Mouse (Mus musculus): ENCODE data around the gene Mrpl48. TPM values are rescaled to one million over a fixed set of nuclear protein-coding genes. Genes with fewer than 3 reads are reported as not detected.

Mrpl48 gene
- polyA plus RNA-seq, 1 experiment from 2014 or later: 102 TPM

- peak; percentile 9 for DNase-seq (ENCODE audit: low spot score)
Observed at GRCm38 (mm10) chr7:100589816-100590215, 18.3 kb downstream of the Mrpl48 start.

- DNase-seq (ENCODE audit: low spot score): peak; percentile 86
Observed at GRCm38 (mm10) chr7:100582727-100583236, 25.3 kb downstream of the Mrpl48 start.

GRCm38 (mm10) chr7:100582235-100582634 lies 25.9 kb downstream of the Mrpl48 start:
- DNase-seq (ENCODE audit: low spot score): no peak

GRCm38 (mm10) chr7:100578794-100579193 lies 29.3 kb downstream of the Mrpl48 start:
- no peak for DNase-seq (ENCODE audit: low spot score)

GRCm38 (mm10) chr7:100572704-100573103 lies 35.4 kb downstream of the Mrpl48 start:
- DNase-seq (ENCODE audit: low spot score): no peak

GRCm38 (mm10) chr7:100572061-100572460 lies 36.0 kb downstream of the Mrpl48 start:
- no peak for DNase-seq (ENCODE audit: low spot score)

GRCm38 (mm10) chr7:100570930-100571715 lies 37.0 kb downstream of the Mrpl48 start:
- DNase-seq (ENCODE audit: low spot score): no peak

GRCm38 (mm10) chr7:100569907-100570306 lies 38.2 kb downstream of the Mrpl48 start:
- no peak for DNase-seq (ENCODE audit: low spot score)

- DNase-seq (ENCODE audit: low spot score): peak; percentile 6
Observed at GRCm38 (mm10) chr7:100567238-100567637, 40.9 kb downstream of the Mrpl48 start.

GRCm38 (mm10) chr7:100561861-100562587 lies 46.1 kb downstream of the Mrpl48 start:
- DNase-seq (ENCODE audit: low spot score): no peak

- no peak for DNase-seq (ENCODE audit: low spot score)
Observed at GRCm38 (mm10) chr7:100559331-100559730, 48.8 kb downstream of the Mrpl48 start.

GRCm38 (mm10) chr7:100557241-100557640 lies 50.9 kb downstream of the Mrpl48 start:
- no peak for DNase-seq (ENCODE audit: low spot score)

GRCm38 (mm10) chr7:100555431-100555951 lies 52.6 kb downstream of the Mrpl48 start:
- no peak for DNase-seq (ENCODE audit: low spot score)

- no peak for DNase-seq (ENCODE audit: low spot score)
Observed at GRCm38 (mm10) chr7:100554939-100555338, 53.2 kb downstream of the Mrpl48 start.

- DNase-seq (ENCODE audit: low spot score): no peak
Observed at GRCm38 (mm10) chr7:100550338-100551007, 57.6 kb downstream of the Mrpl48 start.

- no peak for DNase-seq (ENCODE audit: low spot score)
Observed at GRCm38 (mm10) chr7:100549796-100550195, 58.3 kb downstream of the Mrpl48 start.

- DNase-seq (ENCODE audit: low spot score): no peak
Observed at GRCm38 (mm10) chr7:100547631-100548030, 60.5 kb downstream of the Mrpl48 start.

- DNase-seq (ENCODE audit: low spot score): no peak
Observed at GRCm38 (mm10) chr7:100544437-100544836, 63.7 kb downstream of the Mrpl48 start.

GRCm38 (mm10) chr7:100539516-100539915 lies 68.6 kb downstream of the Mrpl48 start:
- DNase-seq (ENCODE audit: low spot score): no peak

- DNase-seq (ENCODE audit: low spot score): no peak
Observed at GRCm38 (mm10) chr7:100537519-100537902, 70.6 kb downstream of the Mrpl48 start.

- DNase-seq (ENCODE audit: low spot score): peak; percentile 97
Observed at GRCm38 (mm10) chr7:100536804-100537518, 71.1 kb downstream of the Mrpl48 start, which contains the start of gene Coa4. TSS of gene Coa4 (plus strand) at chr7:100537071.

Data from thymus, postnatal 0 days (tissue).